Mouse (Mus musculus) ES-E14 (cell line): ENCODE results near the gene Golph3.

Source experiments
- CHD2 ChIP-seq: IDR thresholded peaks from 2 replicates; pipeline ENCODE4 v1.6.1; 2014; ENCODE audit warnings: mild to moderate bottlenecking, low read depth, low read length, inconsistent platforms
- HCFC1 ChIP-seq: IDR thresholded peaks from 2 replicates; pipeline ENCODE4 v1.6.1; 2012; ENCODE audit warnings: low read length, inconsistent platforms, borderline replicate concordance; ENCODE audit not compliant: insufficient read depth
- MAFK ChIP-seq: IDR thresholded peaks from 2 replicates; pipeline ENCODE4 v1.6.1; 2014; ENCODE audit warnings: mild to moderate bottlenecking, low read depth, low read length, inconsistent platforms; ENCODE audit not compliant: insufficient read depth
- ZC3H11A ChIP-seq: IDR thresholded peaks from 2 replicates; pipeline ENCODE4 v1.6.1; 2012; ENCODE audit warnings: low read depth, mild to moderate bottlenecking, inconsistent platforms, low read length, borderline replicate concordance
- ZNF384 ChIP-seq: IDR thresholded peaks from 2 replicates; pipeline ENCODE4 v1.6.1; 2012; ENCODE audit warnings: low read depth, low read length, inconsistent platforms

DNA sequence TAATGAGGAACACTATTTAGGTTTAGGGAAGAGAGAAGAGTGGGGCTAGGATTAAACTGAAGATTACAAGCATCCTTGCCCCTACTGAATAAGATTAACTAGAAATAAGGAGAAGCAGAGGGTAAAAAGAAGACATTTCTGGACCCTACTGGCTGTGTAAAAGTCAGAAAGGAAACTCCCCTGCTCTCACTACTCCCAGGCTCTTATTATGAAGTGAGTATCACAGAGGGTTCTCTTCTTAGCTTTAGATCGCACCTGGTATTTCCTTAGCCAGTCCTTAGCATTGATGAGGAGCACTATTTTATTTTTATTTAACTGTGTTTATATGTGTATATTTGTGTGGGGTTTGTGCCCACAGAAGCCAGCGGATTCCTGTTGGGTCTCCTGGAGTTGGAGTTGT, 25.0 kb upstream of the Golph3 start:
- no peak for TF ChIP-seq HCFC1
- no peak for TF ChIP-seq ZC3H11A
- no peak for TF ChIP-seq ZNF384
- TF ChIP-seq MAFK: no peak
- TF ChIP-seq CHD2: no peak
